Mouse (Mus musculus) MN1 (cell line): ENCODE data around the gene Dok4.
A peak's percentile ranks its signal among the peaks of the same experiment; 100 is the strongest.

Source experiments
- DNase-seq: peaks from one replicate; pipeline ENCODE4 v3.0.0-alpha.2; 2016; ENCODE audit warnings: low spot score

Gene Dok4

GRCm38 (mm10) chr8:94876197-94876730, at the start of gene Dok4:
Gene Dok4 (minus strand): TSS chr8:94876330.
- peak; percentile 91 for DNase-seq

- DNase-seq, result no peak
Measured at GRCm38 (mm10) chr8:94923405-94923804, 47.3 kb upstream of the Dok4 start, which contains the start of gene Adgrg5. Gene Adgrg5 (plus strand): TSS chr8:94923694.

DNA sequence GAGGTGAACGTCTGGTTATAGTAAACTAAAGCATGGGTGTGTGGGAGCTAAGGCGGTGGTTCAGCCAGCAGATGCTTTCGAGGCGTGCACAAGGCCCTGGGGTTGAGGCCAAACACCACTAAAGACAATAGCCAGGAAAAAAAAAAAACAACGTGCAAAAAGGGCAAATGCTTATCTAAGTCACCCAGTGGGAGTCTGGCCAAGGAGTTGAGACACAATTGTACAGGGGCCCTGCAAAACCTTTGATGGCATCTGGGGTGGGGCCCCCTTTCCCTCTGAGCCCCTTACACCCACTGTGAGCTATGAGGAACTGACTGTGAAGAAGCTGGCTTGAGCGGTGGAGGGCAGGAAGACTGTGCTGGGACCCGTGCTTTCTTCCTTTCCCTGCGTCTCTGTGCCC, 46.5 kb upstream of the Dok4 start:
- no peak for DNase-seq

DNA sequence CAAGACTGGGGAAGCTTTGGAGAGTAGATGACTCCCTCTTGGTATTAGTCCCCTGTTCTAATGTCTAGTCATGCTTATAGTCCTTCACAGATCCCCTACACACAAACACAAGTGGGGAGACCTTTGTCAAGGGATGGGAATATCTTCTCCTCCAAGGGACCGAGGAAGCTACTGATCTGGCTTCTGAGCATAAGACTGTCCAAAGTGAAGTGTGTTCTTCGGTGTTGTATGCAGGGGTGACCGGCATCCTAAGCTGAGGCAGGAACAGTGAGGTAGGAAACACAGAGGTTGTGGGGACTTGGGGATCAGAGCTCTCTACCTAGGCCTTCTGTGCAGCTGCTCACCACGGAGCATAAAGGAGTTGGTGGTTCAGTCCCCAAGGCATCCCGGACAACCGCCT, 46.0 kb upstream of the Dok4 start:
- no peak for DNase-seq

DNA sequence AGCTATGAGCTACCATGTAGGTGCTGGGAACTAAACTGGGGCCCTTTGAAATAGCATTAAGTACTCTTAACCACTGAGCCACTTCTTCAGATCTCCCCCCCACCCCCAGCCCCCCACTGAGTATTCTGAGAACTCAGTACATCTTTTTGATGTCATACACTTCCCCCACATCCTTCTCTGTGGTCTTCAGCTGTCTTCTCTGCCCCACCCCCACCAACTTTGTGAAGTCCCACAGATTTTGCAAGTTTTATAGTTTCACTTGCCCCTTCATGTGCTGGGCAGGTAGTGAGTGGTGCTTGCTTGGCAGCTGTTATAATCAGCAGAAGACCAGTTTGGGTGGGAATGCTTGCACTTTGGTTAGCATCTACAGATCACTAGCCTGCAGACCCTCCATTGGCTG, 43.1 kb upstream of the Dok4 start:
- no peak for DNase-seq

GRCm38 (mm10) chr8:94917851-94918495, 41.8 kb upstream of the Dok4 start, which contains the start of gene Ccdc102a:
Gene Ccdc102a (minus strand): TSS chr8:94918098.
- DNase-seq, result peak; percentile 58

- DNase-seq, result peak; percentile 95
Measured at GRCm38 (mm10) chr8:94917352-94917751, 41.2 kb upstream of the Dok4 start.

- DNase-seq, result peak; percentile 32
Measured at GRCm38 (mm10) chr8:94916960-94917324, 40.8 kb upstream of the Dok4 start.

DNA sequence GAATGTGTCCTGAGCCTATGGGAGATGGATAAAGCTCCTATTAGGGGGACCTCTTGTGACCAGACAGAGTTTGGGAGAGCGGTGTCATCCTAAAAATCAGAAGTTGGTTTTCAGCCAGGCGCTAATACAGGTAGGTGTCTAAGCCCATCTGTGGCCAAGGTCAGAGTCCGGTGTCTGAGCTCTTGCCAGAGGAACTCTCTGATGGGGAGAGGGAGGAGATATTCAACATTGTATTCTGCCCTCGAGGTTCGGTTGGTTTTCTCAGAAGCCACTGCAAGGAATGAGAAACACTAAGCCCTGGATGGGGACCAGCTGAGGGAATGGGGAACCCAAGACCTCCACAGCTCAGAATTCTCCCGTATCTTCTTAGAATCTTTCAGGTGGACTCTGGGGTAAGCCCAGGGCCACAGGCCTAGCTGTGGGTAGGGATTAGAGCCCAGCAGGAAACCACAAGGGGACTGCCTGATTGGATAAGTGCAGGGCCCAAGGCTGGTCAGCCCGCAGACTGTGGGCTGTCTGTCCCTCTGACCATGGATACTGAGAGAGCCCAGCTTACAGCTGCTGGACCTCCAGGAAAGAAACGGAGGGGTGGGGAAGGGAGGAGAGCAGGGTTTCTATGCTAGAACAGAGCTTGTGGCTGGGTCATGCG, 40.3 kb upstream of the Dok4 start:
- DNase-seq, result no peak

DNA sequence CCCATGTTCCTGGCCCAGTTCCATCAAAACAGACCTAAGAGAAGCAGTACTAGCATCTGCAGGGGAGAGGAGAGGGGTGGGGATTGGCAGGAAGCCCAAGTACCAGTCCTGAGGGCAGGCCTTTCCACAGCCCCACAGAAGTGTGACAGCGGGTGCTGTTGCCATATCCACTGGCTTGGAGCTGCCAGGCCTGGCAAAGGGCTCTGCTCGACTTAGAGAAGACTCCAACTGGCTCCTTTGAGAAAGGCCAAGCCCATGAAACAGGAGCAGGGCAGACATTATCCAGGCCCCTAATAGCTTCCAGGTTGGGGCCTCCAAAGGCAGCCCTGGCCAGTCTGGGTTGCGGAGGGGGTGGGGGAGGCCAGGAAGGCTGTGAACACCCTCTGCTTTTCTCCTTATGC, 38.6 kb upstream of the Dok4 start:
- peak; percentile 95 for DNase-seq

DNA sequence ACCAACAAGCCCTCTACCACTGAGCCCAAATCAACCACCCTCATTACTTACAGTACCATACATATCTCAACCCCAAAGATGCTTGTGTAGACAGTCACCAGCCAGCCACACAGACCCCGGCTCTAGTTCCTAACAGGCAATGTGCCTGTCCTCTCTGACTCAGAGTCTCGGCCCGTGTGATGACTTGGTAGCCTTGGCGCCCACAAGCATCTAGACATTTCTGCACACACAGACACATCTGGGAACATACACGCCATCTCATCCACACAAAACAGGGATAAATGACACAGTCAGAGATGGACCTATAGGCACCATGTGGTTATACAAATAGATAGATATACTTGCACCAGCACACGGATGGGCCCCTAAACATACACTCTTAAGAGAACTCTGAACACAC, 38.1 kb upstream of the Dok4 start:
- no peak for DNase-seq

GRCm38 (mm10) chr8:94913061-94913660, 37.0 kb upstream of the Dok4 start:
- DNase-seq, result no peak

- DNase-seq, result peak; percentile 92
Measured at GRCm38 (mm10) chr8:94908847-94909246, 32.7 kb upstream of the Dok4 start.

DNA sequence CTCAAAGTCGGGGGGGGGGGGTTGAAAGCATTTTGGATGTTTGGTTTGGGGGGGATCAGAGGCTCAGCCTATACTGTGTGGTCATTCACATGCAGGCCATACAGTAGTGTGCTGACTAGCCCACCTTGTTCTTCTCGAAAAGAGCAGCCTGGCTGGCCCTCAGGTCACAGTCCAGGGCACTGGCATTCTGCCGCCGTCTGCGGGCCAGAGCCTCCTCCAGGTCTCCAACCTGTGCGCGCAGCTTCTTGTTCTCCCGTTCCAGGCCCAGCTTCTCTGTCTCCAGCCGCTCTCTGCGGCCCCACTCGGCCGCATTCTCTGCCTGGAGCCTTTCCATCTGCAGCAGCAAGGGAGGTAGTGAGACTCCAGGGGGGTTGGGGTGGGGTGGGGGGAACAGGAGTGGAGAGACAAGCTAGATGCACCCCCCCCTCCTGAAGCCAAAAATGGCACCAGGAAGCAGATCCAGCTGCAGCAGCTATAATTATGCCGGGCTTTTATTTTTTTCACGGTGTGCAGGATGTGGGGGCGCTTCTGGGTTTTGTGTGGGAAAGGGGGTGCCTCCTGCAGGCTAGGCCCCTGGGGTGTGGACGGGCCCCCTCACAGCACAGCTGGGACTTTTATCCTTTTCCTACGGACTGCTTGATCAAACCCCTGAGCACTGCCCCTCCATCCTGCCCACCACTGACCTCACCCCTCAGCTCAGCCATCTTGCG, 31.6 kb upstream of the Dok4 start:
- DNase-seq, result no peak

DNA sequence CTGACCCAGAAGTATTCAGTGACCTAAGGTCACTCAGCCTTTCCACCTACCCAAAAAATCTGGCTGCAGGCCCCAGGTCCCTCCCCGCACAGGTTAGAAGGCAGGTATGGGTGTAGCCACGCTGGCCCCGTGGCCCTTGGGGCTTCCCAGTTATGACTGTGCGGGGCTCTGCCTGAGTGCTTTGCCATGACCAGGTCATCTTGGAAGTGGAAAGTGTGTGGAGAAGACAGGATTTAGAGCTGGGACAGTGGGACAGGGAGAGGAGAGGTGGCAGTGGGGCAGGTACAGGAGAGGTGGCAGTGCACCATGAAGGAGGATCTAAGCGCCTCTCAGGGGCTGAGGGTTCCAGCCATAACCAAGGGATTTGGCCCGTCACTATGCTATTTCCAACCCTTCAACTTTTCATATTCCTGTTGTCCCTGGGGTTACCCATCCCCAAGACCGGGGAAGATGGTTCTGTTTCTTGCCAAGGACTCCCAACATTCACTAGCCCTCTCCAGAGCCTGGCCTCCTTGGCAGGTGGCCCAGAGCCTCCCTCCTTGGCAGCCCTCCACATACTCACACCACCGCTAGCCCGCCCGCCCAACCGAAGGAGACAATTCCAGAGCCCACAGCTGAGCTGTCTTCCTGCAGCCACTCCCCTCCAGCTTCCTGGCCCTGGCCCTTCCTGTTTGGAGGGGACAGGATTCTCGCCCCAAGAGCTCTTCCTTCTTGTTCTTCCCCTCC, 28.5 kb upstream of the Dok4 start:
- peak; percentile 94 for DNase-seq

GRCm38 (mm10) chr8:94903709-94904108, 27.6 kb upstream of the Dok4 start:
- DNase-seq, result no peak

DNA sequence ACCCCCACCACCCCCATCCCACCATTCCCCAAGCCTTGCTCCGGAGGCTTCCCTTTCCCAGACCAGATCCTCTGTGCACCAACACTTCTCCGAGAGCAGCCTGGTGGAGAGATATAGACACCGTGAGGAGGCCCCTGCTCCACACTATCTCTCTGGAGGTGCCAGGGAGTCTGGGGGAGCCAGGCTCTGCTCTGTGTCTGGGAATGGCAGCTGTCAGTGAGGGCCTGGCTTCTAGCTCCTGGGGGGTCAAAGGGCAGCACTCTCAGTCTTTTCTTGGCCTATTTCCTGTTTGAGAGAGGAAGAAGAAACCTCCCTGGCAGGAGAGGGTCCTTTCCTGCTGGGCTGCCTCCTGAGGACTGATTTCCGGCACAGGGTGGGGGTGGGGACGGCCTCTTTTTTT, 24.9 kb upstream of the Dok4 start:
- DNase-seq, result no peak

- DNase-seq, result no peak
Measured at GRCm38 (mm10) chr8:94900617-94901016, 24.5 kb upstream of the Dok4 start.

- DNase-seq, result peak; percentile 76
Measured at GRCm38 (mm10) chr8:94899262-94899661, 23.1 kb upstream of the Dok4 start.

DNA sequence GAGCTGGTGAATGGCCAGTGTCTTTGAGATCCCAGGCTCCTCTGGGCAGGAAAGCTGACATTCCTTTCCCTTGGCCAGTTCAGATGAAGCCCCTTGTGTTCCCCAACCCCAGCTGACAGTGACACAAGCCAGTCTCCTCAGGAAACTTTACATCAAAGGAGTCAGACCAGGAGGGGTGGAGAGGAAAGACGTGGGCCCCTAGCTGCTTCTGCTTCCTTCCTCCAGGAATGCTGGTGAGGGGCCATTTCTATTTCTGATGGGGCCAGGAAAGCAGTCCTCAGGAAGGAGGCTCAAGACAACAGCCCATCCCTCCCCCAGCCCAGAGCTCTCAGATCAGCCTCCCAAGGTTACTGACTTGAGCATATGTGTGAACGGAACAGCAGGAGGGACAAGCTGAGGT, 16.8 kb upstream of the Dok4 start:
- DNase-seq, result no peak

DNA sequence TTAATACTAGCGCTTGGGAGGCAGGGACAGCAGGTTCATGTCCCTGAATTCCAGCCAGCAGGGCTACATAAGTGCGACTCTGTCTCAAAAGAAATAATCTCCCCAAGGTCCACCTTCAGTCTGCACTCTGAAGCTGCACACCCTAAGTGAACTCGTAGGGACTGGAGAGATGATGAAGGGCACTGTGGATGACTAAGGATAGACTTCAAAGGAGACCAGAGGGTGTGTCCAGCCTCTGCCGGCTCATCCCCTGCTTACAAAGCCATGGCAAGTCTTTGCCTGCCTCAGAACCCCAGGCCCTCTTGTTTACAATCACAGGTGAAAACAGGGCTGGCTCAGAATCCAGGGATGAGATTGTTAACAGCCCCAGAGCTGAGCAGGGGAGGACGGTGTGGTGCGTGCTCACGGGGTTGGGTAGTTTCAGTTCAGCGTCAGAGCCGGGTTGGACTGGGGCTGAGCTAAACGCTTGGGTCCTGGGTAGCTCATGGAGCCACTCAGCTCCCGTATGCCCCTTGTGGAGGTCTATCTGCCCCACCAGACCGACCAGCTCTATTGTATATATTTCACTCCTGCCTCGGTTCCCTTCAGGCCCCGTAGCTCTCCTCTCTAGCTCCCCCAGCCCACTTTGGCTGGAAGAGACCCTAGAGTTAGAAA, 12.4 kb upstream of the Dok4 start:
- DNase-seq, result no peak
